Mouse (Mus musculus) CH12.LX (cell line): ENCODE measurements at regions not wholly inside any gene's neighbourhood (a gene's known extent, or its start where the extent isn't known, plus 50 kb on each side); places are given as distances from the start of the nearest gene placed in this dataset.
"Not testable (repeated sequence)": the region's sequence is repeated elsewhere in the genome, so short reads cannot be mapped to it uniquely, and the experiment has no call there.

Experiments
- DNase-seq: peaks from one replicate; pipeline ENCODE4 v3.0.0-alpha.2; 2013; ENCODE audit errors: extremely low read depth
- H3K27ac ChIP-seq: 2 replicates; pipeline ENCODE4 v1.5.1; 2012; ENCODE audit warnings: low read depth, mild to moderate bottlenecking, control low read depth, moderate library complexity; ENCODE audit not compliant: insufficient read depth
- H3K27me3 ChIP-seq: replicated peaks from 2 replicates; pipeline ENCODE3; 2012; ENCODE audit warnings: inconsistent platforms
- H3K36me3 ChIP-seq, 2 experiments: replicated peaks in 1 of 2; 2 replicates each; pipeline versions ENCODE3 to v1.6.1; 2012; ENCODE audit warnings: inconsistent platforms in 1 of 2, low read length in 1 of 2, mild to moderate bottlenecking in 1 of 2, mixed read lengths in 1 of 2, moderate library complexity in 1 of 2; ENCODE audit not compliant: control insufficient read depth in 1 of 2, insufficient read depth in 1 of 2
- H3K4me1 ChIP-seq, 2 experiments: 2 replicates each; pipeline ENCODE4 v1.6.1; 2012; ENCODE audit warnings: inconsistent platforms in 1 of 2, moderate library complexity in 1 of 2; ENCODE audit not compliant: insufficient read depth in 2 of 2, control insufficient read depth in 1 of 2
- H3K4me2 ChIP-seq: 2 replicates; pipeline ENCODE4 v1.6.1; 2012; ENCODE audit warnings: low read depth, mild to moderate bottlenecking, control low read depth; ENCODE audit not compliant: poor library complexity, insufficient read depth, severe bottlenecking
- H3K4me3 ChIP-seq, 3 experiments: fragments of 150-350 bp in 1 of 3; sonication (generic) in 1 of 3; replicated peaks in 1 of 3; 2 replicates each; pipeline versions ENCODE3 to v1.5.1; 2011 to 2012; ENCODE audit warnings: low read depth in 2 of 3, low read length in 2 of 3, mild to moderate bottlenecking in 2 of 3, moderate library complexity in 2 of 3, control low read depth in 1 of 3, improper control_type of control experiment in 1 of 3, inconsistent platforms in 1 of 3, mixed read lengths in 1 of 3; ENCODE audit not compliant: poor library complexity in 1 of 3
- H3K79me2 ChIP-seq: replicated peaks from 2 replicates; pipeline ENCODE4 v1.6.1; 2012; ENCODE audit warnings: mild to moderate bottlenecking, moderate library complexity; ENCODE audit not compliant: control insufficient read depth, poor library complexity, insufficient read depth, severe bottlenecking; ENCODE audit errors: extremely low read depth
- H3K9ac ChIP-seq: 2 replicates; pipeline ENCODE4 v1.6.1; 2012; ENCODE audit warnings: low read depth, mild to moderate bottlenecking, control low read depth, moderate library complexity; ENCODE audit not compliant: insufficient read depth
- H3K9me3 ChIP-seq: replicated peaks from 2 replicates; pipeline ENCODE3; 2012; ENCODE audit warnings: low read length, inconsistent platforms, mixed read lengths
- CHD1 ChIP-seq: IDR thresholded peaks from 2 replicates; pipeline ENCODE4 v1.6.1; 2012; ENCODE audit warnings: low read depth, low read length, improper control_type of control experiment, inconsistent platforms
- CHD2 ChIP-seq: IDR thresholded peaks from 2 replicates; pipeline ENCODE4 v1.6.1; 2011; ENCODE audit warnings: low read length, improper control_type of control experiment
- CTCF ChIP-seq, 2 experiments: IDR thresholded peaks in 1 of 2; conservative IDR thresholded peaks in 1 of 2; 2 replicates each; pipeline ENCODE4 v1.5.1; 2011 to 2012; ENCODE audit warnings: low read depth in 2 of 2, low read length in 2 of 2, improper control_type of control experiment in 1 of 2, inconsistent platforms in 1 of 2, mild to moderate bottlenecking in 1 of 2, moderate library complexity in 1 of 2
- E2F4 ChIP-seq: IDR thresholded peaks from 2 replicates; pipeline ENCODE4 v1.6.1; 2011; ENCODE audit warnings: low read depth, low read length, improper control_type of control experiment; ENCODE audit not compliant: insufficient replicate concordance
- ELF1 ChIP-seq: IDR thresholded peaks from 2 replicates; pipeline ENCODE4 v1.6.1; 2014; ENCODE audit warnings: low read depth, mild to moderate bottlenecking, inconsistent platforms, low read length, improper control_type of control experiment
- EP300 ChIP-seq: IDR thresholded peaks from 2 replicates; pipeline ENCODE4 v1.6.1; 2011; ENCODE audit warnings: low read length, improper control_type of control experiment
- JUN ChIP-seq: IDR thresholded peaks from 2 replicates; pipeline ENCODE4 v1.6.1; 2011; ENCODE audit warnings: low read depth, mild to moderate bottlenecking, low read length, improper control_type of control experiment, moderate library complexity; ENCODE audit not compliant: insufficient read depth
- JUND ChIP-seq: conservative IDR thresholded peaks from 2 replicates; pipeline ENCODE4 v1.6.1; 2011; ENCODE audit warnings: low read depth, low read length, improper control_type of control experiment
- MAX ChIP-seq: IDR thresholded peaks from 2 replicates; pipeline ENCODE4 v1.6.1; 2011; ENCODE audit warnings: low read length, improper control_type of control experiment
- MXI1 ChIP-seq: IDR thresholded peaks from 2 replicates; pipeline ENCODE4 v1.6.1; 2011; ENCODE audit warnings: mild to moderate bottlenecking, low read depth, low read length, improper control_type of control experiment
- MYC ChIP-seq: IDR thresholded peaks from 2 replicates; pipeline ENCODE4 v1.6.1; 2011; ENCODE audit warnings: low read depth, mild to moderate bottlenecking, improper control_type of control experiment, low read length
- NELFE ChIP-seq: IDR thresholded peaks from 2 replicates; pipeline ENCODE4 v1.6.1; 2011; ENCODE audit warnings: low read depth, low read length, improper control_type of control experiment
- NRF1 ChIP-seq: IDR thresholded peaks from 2 replicates; pipeline ENCODE4 v1.6.1; 2014; ENCODE audit warnings: low read depth, mild to moderate bottlenecking, inconsistent platforms, low read length, improper control_type of control experiment, moderate library complexity
- PAX5 ChIP-seq: IDR thresholded peaks from 2 replicates; pipeline ENCODE4 v1.6.1; 2012; ENCODE audit warnings: low read length, inconsistent platforms, mixed read lengths
- POLR2A ChIP-seq: IDR thresholded peaks from 2 replicates; pipeline ENCODE4 v1.6.1; 2011; ENCODE audit warnings: low read depth, mild to moderate bottlenecking, improper control_type of control experiment, low read length
- RAD21 ChIP-seq: IDR thresholded peaks from 2 replicates; pipeline ENCODE4 v1.6.1; 2011; ENCODE audit warnings: low read depth, mild to moderate bottlenecking, low read length, improper control_type of control experiment, moderate library complexity
- SIN3A ChIP-seq: IDR thresholded peaks from 2 replicates; pipeline ENCODE4 v1.6.1; 2012; ENCODE audit warnings: low read length, improper control_type of control experiment, inconsistent platforms
- SMC3 ChIP-seq: IDR thresholded peaks from 2 replicates; pipeline ENCODE4 v1.6.1; 2011; ENCODE audit warnings: low read depth, low read length, improper control_type of control experiment
- USF2 ChIP-seq: conservative IDR thresholded peaks from 2 replicates; pipeline ENCODE4 v1.6.1; 2011; ENCODE audit warnings: low read depth, low read length, improper control_type of control experiment
- dilution Hi-C: fragments of 300-500 bp; cut with MboI; formaldehyde crosslinking; loops from 2 replicates; pipeline ENCODE4 v1.14.3; 2020; ENCODE audit warnings: low sequenced_read_pairs; ENCODE audit not compliant: extremely low pct_unique_long_range_greater_than_20kb, extremely low pct_ligation_motif_present
- in situ Hi-C: fragments of 300-500 bp; cut with MboI; formaldehyde crosslinking; loops from 3 replicates; pipeline ENCODE4 v1.14.3; 2019; ENCODE audit warnings: low sequenced_read_pairs, low pct_ligation_motif_present, low pct_unique_long_range_greater_than_20kb, mixed read lengths

DNA sequence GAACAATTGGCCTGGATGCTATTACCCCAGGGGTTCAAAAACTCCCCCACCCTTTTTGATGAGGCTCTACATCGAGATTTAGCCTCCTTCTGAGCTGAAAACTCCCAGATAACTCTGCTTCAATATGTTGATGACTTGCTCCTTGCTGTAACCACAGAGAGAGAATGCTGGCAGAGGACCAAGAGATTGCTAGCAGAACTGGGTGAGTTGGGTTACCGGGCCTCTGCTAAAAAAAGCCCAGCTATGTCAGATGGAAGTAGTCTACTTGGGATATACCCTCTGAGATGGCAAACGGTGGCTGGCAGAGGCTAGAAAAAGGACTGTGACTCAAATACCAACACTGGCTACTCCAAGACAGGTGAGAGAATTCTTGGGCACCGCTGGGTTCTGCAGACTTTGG lies 63.9 kb upstream of the Gm906 start:
- in situ Hi-C loops, H3K79me2 ChIP-seq, H3K4me1 ChIP-seq, DNase-seq, dilution Hi-C loops, H3K27ac ChIP-seq, H3K36me3 ChIP-seq, H3K4me2 ChIP-seq, H3K4me3 ChIP-seq, H3K9ac ChIP-seq, H3K9me3 ChIP-seq, H3K27me3 ChIP-seq: not testable (repeated sequence)

DNA sequence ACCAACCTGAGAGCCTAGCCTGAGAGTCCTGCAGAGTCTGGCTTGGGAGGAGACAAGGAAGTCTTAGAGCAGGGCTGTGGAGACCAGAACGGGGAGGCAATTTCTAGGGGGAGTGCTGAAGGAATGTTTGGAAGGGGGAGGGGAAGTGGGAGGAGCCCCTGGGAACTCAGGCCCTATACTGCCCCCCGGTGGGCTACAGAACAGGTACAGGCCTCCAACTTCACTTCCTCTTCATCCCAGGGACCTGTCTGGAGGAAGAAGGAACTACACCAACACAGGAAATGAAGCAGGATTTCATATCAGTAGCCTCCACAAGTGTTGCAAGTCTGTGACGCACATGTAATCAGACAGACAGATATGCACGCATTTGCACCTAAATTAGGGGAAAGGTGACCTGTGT lies 72.4 kb upstream of the Gm906 start:
- in situ Hi-C loops (no loop called here), dilution Hi-C loops (no loop called here)
- Histone ChIP-seq H3K27ac (no peak overlapping the region), H3K4me1 (no peaks in the 10 kb centered on the region), H3K79me2 (no peaks in the 10 kb centered on the region), H3K9me3 (no peaks in the 10 kb centered on the region), H3K27me3 (peaks cover 4% of the 10 kb centered on the region), H3K4me3 (no peak overlapping the region), H3K36me3 (no peaks in the 10 kb centered on the region), H3K9ac (no peak overlapping the region), H3K4me2 (peak overlapping the region; percentile 67)
- peak; percentile 30 for DNase-seq
- TF ChIP-seq SIN3A (no peak), RAD21 (peak; percentile 20), PAX5 (no peak), MAX (no peak), MYC (no peak), CHD2 (0 out of 2 replicates have a peak, but pooled peaks have one; percentile 35), SMC3 (peak; percentile 35), POLR2A (no peak), JUND (no peak), CTCF (conservative IDR thresholded peaks at IDR 0.05 in 1 of 2, IDR thresholded peaks at IDR 0.05 in 1 of 2; ENCODE audit: low read depth in 2 of 2, low read length in 2 of 2) (peak in 1 of 2 experiments; percentile 58; a peak in 2 of 4 replicates), JUN (no peak), ELF1 (peak; percentile 46; the same call in 1 of the 2 replicates), MXI1 (no peak), E2F4 (no peak), NELFE (no peak), CHD1 (no peak), NRF1 (no peak), EP300 (no peak), USF2 (no peak)
